Mouse (Mus musculus): ENCODE measurements around the gene Slamf9. TPM values are rescaled to one million over a fixed set of nuclear protein-coding genes. Genes with fewer than 3 reads are reported as not detected.

Gene Slamf9
- total RNA-seq, 2 experiments from 2014 or later = 0.20 to 0.35 TPM

DNA sequence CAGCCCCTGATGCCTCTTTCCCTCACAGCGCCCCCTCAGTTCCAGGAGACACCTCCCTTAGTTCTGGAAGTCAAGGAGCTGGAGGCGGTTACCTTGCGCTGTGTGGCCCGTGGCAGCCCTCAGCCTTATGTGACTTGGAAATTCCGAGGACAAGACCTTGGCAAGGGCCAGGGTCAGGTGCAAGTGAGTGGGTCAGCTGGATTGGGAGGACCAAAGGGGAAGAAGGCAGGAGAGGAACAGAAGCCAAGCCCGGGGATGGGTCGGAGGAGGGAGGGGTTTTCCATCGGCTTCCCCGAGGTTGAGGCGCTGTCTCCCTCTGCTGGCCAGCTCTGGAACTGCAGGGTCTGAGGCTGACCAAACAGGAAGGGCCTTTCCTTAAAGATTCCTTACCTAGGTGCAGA, 15.1 kb downstream of the Slamf9 start:
- DNase-seq = peak; percentile 74

DNA sequence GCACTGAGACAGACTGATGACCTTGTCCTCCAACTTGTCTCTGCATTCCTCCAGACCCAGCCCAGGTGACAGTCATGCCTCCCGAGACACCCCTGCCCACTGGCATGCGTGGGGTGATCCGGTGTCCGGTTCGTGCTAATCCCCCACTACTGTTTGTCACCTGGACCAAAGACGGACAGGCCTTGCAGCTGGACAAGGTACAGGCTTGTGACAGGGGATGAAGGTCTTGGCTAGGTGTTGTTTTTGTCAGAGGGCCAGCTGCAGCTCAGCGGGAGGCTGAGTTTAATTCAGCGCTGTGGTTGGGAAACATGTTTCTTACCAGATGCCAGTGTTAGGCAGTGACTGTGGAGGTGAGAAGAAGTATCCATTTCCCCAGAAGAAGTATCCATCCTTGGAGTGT, 16.9 kb downstream of the Slamf9 start:
- DNase-seq = no peak

DNA sequence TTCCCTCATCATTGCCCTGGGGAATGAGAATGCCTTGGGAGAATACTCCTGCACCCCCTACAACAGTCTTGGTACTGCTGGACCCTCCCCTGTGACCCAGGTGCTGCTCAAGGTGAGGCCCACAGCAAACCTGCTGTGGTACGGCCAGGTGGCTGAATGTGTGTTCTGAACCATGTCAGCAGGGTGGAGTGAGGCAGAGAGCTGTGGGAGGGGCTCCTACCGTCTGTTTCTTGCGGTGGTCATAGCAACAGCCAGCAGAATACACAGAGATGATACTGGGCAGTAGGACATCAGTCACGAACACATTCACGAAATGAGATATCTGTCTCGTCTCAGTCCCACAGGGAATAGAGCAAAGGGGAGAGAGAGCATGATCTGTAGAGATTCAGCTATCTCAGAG, 18.4 kb downstream of the Slamf9 start:
- DNase-seq = no peak

DNA sequence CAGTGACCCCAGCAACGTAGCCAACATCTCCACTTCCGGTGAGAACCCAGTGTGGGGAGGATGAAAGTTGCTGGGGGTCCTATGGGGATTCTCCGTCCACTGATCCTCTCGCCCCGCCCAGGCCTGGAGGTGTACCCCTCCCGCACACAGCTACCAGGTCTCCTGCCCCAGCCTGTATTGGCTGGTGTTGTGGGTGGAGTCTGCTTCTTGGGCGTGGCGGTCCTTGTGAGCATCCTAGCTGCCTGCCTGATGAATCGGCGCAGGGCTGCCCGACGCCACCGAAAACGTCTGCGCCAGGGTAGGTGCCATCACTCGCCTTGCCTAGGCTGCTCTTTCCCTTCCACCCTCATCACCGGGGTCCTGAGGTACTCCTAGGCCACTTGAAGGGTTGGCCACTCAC, 20.9 kb downstream of the Slamf9 start:
- no peak for DNase-seq

DNA sequence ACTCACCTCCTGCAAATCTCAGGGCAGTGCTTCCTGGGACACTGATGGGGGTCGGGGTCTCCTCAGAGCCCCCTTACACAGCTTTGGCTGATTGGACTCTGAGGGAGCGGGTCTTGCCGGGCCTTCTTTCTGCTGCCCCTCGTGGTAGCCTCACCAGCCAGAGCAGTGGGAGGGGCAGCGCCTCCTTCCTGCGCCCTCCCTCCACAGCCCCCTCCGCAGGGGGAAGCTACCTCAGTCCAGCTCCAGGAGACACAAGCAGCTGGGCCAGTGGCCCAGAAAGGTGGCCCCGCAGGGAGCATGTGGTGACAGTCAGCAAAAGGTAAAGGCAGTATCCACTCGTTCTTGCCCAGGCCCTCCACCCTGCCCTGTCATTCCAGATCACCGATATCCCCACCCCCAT, 22.3 kb downstream of the Slamf9 start:
- DNase-seq = no peak

DNA sequence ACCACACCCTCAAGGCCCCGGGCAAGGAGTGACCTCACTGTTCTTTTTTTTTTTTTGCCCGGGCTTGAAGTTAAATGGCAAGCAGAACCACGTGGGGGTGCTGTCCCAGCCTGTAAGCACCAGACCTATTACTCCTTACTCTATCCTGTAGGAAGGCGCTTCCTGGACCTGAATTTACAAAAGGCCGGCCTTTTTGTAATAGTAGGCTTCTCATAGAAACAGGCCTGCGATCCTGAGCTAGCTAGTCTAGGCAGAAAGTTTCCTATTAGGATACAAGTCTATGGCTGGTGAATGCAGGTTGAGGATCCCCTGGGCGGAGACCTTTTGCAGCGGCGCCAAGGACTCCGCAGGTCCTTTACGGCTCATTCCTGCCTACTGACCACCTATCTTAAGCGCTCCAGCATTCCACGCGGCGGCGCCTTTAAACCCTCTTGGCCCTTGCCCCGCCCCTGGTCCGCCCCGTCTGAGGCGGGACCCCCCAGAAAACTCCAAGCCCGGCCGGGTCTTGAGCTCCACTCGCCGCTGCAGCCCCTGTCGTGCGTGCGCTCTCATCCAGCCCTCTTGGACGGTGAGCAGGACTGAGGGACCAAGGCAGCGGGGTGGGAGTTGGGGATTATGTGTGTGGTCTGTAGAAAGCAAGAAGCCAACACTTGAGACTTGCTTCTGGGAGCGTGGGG, 24.7 kb downstream of the Slamf9 start, which contains the start of gene Tagln2:
Gene Tagln2 (plus strand): TSS at position 283 of the 677 bp plus-strand sequence.
- DNase-seq = peak; percentile 84

DNA sequence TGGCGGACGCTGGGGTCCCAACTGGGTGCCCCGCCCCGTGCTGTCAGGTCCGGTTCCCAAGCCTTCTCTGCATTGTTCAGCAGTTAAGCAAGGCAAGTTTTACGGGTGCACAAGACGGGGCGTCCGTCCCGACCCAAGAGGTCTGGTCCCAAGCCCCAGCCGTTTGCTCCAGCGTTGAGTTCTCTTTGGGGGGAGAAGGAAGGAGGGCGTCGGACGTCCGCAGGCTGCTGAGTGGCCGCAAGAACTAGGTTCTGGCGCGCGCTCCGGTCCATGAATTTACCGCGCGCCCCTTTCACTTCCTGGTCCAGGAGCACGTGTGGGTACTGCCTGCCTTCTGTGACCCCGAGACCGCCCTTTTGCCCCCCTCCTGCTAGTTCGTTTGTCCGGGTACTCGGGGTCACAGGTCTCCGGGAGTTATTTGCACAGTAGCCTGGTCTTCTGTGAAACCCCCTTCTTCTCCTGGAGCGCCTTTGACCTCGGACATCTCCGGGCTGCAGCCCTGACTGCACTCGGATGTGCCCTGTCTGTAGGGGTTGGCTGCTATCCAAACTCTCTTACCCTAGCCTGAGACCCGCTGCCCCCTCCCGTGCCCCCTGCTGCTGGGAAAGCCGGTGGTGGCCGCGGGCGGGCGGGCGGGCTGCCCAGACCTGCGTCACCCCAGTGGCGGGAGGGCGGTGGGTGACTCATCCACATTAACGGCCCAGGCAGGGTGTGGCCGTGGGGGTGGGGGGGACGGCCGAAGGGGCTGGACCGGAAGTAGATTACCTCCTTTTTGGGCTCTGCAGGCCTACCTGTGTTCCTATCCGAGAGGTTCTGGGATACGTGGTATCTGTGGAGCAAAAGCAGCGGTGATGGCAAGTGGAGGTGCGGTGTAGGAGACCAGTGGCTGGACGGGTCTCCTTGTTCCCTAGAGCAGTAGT, 25.6 kb downstream of the Slamf9 start:
- peak; percentile 79 for DNase-seq

DNA sequence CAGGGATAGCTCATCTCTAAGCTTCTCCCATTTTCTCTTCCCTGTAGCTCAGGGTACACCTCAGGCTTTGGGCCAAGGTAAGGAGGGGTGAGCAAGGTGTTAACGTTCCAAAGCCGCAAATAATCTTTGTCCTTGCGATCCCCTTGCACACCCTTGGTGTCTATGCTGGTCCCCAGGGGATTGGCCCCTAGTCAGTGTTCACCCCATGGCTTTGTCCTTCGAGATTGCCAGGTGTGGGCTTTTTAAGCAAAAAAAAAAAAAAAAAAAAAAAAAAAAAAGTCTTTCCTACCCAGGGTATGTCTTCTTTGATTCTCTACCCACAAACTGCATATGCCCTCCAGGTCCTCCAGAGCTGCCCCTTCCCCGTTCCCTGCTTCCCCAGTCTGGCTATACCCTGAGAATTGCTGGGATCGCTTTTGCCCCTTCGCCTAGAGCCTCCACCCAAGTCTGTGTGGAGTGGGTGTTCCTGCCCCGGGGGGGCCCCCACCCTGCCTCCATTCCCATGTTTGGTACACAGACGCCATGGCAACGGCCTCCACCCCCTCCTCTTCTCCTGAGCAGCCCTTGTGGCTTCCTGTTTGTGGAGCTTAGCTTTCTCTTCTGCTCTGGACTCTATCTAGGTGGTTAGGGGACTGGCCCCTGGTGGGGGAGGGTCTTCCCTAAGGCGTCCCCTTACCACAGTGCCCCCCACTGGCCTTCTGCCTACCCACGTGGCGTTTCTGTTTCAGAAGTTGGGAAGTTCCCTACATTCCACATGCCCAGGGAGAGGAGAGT, 26.4 kb downstream of the Slamf9 start:
- peak; percentile 84 for DNase-seq

DNA sequence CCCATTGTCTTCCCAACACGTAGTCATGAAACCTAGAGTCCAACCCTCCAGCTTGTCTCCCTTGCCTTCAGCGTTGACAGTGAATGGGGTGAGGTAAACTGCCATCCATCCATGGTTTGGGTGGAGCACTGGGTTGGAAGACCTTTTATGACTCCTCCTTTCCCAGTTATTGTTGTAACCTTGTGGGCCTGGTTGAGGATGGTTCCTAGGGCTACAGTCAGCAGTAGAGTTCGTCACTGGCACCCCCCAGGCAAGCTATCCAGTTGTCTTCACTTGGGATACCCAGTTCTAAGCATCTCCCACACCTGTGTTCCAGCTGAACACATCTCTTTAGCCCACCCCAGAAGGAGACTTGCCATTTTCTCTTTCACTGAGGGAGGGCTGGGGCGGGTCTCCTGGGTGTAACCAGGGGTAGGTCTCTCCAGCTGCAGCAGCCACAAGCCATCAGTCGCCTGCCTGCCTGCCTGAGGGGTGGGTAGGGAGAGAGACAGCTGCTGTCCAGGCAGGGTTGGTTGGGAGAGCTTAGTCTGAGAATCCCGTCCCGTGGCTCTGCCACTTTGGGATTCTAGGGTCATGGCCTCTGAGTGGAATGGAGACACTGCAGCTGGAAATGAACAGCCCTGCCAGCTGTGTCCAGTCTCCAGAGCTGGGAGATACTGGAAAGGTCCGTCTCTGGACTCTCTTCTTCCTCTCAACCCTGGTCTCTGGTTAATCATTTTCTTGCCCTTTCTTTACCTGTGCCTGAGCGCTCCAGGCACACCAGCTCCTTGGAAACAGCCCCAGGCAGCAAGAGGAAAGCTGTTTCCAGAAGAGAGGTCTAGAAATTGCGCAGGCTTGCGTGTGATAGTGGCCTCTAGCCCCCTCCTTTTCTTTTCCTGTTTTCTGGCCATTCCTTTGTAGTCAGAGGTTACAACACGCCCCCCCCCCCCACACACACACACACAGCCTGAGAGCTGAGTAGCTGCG, 27.3 kb downstream of the Slamf9 start:
- no peak for DNase-seq

DNA sequence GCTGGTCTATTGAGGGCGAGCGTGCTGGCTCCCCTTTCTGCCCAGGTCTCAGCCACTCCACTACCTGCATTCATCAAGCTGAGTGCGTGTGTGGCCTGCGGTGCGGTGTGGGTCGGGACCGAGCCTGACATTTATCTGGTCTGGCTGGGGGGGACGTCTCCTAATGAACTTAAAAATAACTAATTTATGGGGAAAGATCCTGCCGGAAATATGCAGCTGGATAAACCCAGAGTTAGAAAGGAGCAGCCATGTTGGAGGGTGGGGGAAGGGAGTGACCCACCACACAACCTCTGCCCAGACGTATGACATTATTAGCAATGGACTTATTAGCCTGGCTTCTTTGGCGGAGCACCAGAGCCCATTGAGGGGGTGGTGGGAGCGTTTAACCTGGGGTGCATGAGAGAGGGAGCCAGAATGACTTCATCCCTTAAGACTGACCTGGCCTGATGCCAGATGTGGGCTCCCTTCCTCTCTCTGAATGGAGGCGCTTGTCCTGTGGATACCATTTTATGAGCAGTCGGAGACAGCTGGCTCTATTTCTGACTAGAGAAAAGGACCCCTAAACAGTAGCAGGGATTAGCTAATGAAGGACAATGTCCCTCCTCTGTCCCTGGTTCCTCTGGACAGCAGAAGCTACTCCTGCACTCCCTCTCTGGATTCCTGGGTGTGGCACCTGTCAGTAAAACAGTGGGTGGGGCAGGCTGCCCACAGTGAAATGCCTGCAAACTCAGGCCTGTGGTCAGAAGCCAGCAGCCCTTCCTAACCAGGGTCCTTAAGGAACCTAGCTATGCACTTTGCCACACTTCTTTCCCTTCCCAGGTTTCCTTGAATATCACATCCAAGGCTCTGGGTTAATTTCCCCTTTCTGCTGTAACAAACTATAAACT, 28.2 kb downstream of the Slamf9 start:
- DNase-seq = peak; percentile 29

DNA sequence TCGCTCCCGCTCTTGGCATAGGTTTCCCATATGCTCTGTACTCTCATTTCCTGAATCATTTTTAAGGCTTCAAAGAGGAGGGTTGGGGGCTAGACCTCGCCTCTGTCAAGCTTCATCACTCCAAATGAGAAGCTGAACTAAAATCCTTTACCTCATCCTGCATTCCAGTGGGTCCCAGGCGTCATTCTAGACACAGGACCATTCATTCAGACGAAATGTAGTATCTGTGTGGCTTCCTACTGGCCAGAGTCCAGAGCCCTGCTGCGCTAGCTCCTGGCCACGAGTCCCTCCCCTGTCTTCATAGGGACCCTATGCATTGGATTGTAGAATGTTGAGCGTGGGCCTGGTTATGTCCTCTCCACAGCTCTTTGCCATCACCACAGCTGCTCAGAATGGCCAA, 29.6 kb downstream of the Slamf9 start:
- DNase-seq = no peak

DNA sequence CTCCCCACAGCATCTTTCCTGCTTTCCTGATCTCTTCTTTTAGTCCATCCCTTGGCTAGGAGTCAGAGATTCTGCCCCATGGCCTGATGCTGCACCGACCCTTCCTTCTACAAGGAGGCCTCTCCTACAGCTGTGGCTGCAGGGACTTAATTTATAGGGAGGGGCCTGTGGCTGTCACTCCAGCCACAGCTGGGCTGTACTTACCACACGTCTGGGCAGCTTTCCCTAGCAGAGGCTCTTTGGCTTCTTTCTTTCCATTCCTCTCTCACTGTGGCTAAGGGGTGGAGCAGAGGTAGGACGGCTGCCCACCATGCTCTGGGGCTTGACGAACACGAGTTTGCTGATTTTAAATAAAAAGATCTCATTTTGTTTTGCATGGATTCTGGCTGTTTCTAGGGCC, 31.8 kb downstream of the Slamf9 start:
- DNase-seq = no peak

DNA sequence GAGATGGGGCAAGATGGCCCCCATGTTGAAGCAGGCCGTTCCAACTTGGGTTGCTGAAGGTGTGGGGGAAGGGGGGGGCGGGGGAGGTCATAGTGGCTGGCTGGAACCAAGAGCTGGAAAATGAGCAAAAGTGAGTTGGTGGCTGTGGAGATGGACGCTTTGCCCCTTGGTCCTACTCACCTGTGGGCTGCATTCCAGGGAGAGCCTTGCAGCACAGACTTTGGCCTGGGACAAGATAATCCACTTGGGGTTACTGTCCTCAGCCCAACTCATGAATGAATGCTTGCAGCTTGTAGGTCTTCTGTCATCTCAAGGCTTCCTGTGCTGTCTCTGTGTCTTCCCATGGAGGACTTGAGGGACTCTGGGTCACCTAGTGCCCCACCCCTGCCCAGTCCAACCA, 32.5 kb downstream of the Slamf9 start:
- DNase-seq = no peak

DNA sequence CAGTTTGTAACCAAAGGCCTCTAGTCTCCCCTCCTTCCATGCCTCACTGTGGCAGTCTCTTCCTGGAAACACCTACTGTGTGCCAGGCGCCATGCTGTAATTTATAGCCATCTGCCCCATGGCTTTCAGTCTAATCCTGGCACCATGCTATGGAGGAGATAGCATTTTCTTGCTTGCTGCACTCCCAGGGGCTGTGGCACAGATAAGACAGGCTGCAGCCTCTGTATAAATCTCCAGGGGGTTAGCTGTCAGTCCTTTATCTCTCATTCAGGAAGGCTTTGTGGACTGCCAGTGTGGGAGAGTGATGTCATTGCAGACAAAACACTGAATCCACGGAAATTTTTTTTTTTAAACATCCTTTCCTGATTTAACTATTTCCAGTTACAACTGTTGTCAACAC, 33.0 kb downstream of the Slamf9 start:
- no peak for DNase-seq

DNA sequence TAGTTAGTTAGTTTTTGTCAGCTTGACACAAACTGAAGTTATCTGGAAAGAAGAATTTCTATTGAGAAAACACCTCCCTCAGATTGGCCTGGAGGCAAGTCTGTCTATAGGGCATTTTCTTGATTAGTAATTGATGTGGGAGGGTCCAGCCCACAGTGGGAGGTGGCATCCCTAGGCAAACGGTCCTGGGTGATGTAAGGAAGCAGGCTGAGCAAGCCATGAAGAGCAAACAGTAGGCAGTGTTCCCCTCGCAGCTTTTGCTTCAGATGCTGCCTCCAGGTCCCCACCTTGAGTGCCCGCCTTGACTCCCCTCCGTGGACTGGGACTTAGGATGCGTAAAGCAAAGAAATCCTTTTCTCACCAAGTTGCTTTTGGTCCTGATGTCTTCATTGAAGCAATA, 34.1 kb downstream of the Slamf9 start:
- no peak for DNase-seq

DNA sequence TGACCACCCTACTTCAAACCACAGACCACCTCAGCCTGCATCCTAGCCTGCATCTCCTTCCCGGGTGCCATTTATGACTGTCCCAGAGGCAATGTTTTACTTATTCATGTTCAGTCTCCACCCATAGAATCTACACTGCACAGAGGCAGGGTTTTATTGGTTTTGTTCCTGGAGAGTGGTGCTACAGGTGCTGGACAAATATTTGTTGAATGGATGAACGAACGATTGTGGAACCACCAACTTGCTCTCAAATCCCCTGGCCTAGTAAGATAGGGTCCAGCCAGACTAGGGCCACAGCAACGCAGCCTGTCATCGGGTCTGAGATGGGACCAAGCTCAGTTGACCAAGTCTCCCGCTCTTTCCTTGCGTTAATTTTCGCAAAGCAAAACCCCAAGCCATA, 34.8 kb downstream of the Slamf9 start:
- no peak for DNase-seq

DNA sequence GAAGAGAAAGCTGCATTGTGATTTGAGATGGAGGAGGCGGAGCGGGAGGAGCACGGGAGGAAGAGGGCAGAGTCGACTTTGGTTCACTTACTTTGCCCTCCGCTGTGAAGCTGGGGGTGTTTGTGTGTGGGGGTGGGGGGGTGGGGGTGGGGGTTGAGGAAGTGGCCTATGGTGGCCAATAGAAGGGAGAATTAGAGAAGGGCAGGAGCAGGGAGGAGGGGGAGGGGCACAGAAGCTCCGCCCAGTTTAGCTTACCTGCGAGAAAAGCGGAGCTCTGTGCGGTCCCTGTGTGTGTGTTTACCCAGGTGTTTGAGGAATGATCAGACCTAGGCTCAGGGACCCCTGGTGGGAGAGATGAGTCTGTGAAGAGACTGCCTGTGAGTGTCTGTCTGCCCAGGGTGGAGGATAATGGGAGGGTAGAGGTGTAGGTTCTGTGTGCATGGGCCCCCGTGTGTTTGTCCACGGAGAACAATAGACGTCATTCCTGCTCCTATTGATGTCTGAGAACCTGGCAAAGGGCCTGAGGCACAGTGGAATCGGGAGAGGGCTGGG, 35.3 kb downstream of the Slamf9 start:
- DNase-seq = no peak

DNA sequence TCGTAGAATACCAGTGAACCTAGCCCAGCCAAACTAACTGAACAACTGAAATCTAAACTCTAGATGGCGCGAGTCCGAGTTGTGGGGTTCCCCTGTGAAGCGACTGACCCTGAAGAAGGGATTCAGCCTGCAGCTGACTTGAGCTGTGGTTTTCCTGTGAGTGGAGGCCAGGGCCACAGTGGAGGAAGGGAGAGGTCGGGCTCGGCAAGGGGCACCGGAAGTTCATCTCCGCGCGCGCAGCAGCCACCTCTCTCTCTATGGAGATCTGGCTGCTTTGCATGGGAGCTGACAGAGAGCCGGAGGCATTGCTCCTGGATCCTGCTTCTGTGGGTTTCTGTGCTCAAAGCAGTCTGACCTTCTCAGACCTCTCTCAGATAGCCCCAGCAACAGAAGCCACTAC, 37.8 kb downstream of the Slamf9 start:
- DNase-seq = peak; percentile 61

DNA sequence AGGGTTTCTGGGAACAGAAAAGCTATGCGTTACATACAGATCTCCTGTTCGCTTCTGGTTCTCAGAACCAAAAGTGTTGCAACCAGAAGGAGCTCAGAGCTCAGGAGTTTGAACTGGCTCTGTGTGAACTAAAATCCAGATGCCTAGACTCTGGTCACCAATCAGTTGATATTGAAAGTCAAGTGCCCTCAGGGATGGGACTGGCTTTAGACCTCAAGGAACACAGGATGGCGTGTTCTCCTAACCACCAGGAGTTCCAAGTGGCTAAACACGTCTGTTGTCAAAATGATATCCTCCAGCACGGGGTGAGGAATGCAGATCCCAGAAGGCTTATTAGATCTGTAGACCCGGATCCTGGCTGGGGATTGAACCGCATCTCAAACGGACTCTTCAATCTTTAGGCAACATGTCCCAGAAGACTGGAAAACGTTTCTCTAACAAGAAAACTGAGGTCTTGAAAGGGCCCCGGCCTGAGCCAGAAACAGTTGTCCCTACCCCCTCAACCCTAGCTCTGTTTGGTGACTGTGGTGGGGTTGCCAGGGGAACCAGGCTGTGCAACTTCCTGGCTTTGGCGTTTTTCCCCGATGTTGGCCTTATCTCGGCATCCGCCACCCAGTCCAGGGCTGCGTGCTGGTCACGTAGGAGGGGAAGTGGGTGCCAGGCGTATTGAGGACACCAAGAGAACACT, 38.5 kb downstream of the Slamf9 start:
- peak; percentile 60 for DNase-seq

DNA sequence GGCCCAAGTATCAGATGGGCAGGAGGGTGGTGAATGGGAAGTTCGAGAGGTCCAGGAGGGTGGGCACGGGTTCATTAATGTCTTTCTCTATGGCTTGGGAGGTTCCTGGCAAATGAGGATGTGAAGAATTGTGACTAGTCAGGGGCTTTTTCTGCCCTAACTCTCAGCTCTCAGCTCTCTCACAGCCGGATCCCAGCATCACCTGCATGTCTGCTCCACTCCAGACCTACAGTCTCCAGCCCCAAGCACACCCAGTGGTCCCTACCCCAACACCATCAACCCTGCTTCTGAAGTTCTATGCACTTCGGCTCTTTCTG, 39.0 kb downstream of the Slamf9 start:
- no peak for DNase-seq

All from gastrocnemius, postnatal 25 days (tissue).